Mouse (Mus musculus) forebrain, embryonic 12.5 days (tissue): ENCODE results near the gene Tomm20l. TPM values are rescaled to one million over a fixed set of nuclear protein-coding genes. Genes with fewer than 3 reads are reported as not detected.

Source experiments
- ATAC-seq: fragments of 200-750 bp; cut with Nextera tagmentation; 2 replicates; pipeline ENCODE4 v1.8.0; 2017; ENCODE audit warnings: moderate TSS enrichment; ENCODE audit not compliant: low FRiP score
- H3K27ac ChIP-seq: fragments of 300-500 bp; sonication (generic); 2 replicates; pipeline ENCODE4 v1.5.1; 2016; ENCODE audit warnings: mild to moderate bottlenecking
- H3K27me3 ChIP-seq: fragments of 300-500 bp; sonication (generic); 2 replicates; pipeline ENCODE4 v1.6.1; 2016; ENCODE audit warnings: mild to moderate bottlenecking
- H3K36me3 ChIP-seq: fragments of 300-500 bp; sonication (generic); replicated peaks from 2 replicates; pipeline ENCODE4 v1.6.1; 2016; ENCODE audit warnings: mild to moderate bottlenecking
- H3K4me1 ChIP-seq: fragments of 300-500 bp; sonication (generic); 2 replicates; pipeline ENCODE4 v1.6.1; 2016
- H3K4me2 ChIP-seq: fragments of 300-500 bp; sonication (generic); 2 replicates; pipeline ENCODE4 v1.6.1; 2016; ENCODE audit warnings: mild to moderate bottlenecking, moderate library complexity
- H3K4me3 ChIP-seq: fragments of 300-500 bp; sonication (generic); replicated peaks from 2 replicates; pipeline ENCODE4 v1.5.1; 2016; ENCODE audit warnings: mild to moderate bottlenecking
- H3K9ac ChIP-seq: fragments of 300-500 bp; sonication (generic); 2 replicates; pipeline ENCODE4 v1.6.1; 2016; ENCODE audit warnings: mild to moderate bottlenecking
- H3K9me3 ChIP-seq: fragments of 300-500 bp; sonication (generic); 2 replicates; pipeline ENCODE4 v1.6.1; 2016
- WGBS: fragments of 180-500 bp; shearing (Covaris S2); methylation state at CpG from one replicate; pipeline ENCODE4 v1.1.7; 2016; 5-methylcytosine and 5-hydroxymethylcytosine counted together
- polyA plus RNA-seq: library from polyadenylated mRNA; unstranded; fragments of >200 nt; fragmentation: Nextera tagmentation; extraction: Ambion mirVana; gene quantifications from 2 replicates; pipeline ENCODE4 v1.2.1, GENCODE M21; 2016

Gene Tomm20l
- polyA plus RNA-seq, 1 experiment from 2014 or later = not detected

DNA sequence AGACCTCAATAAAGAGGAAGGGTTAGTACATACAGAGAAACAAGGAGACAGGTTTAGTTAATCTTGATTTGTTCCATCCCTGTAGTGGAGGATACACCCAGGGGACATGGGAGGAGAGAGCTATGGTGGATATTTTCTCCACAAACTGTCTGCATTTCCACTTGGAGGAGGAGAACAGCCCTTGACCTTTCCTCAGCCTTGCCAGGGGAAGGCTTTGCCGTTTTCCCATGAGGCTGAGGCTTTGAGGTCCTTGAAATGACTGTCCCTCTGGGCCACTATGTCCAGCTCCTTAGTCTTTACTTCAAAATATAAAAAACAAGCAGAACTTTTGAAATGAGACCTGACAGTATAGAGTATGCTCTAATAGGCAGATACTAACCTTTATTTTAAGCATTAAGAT, 58.7 kb downstream of the Tomm20l start:
- no peak overlapping the region for H3K27ac ChIP-seq
- no peak for ATAC-seq
- no peaks in the 10 kb centered on the region for H3K27me3 ChIP-seq
- no peak overlapping the region for H3K4me2 ChIP-seq
- no peaks in the 10 kb centered on the region for H3K4me1 ChIP-seq
- H3K9me3 ChIP-seq = no peaks in the 10 kb centered on the region
- H3K36me3 ChIP-seq = peaks cover 56% of the 10 kb centered on the region
- no peak overlapping the region for H3K9ac ChIP-seq
- no peak overlapping the region for H3K4me3 ChIP-seq
- WGBS = 74% methylated on average over 1 of the region's 1 CpGs

Other genes with a start within 250 kb of the Tomm20l start
- gene Actr10, start 173.6 kb upstream of the Tomm20l start, polyA plus RNA-seq = 248 and 252 TPM in 2 replicates
- 547 and 562 TPM in 2 replicates for gene Psma3, start 136.8 kb upstream of the Tomm20l start, polyA plus RNA-seq
- gene Arid4a, start 95.4 kb upstream of the Tomm20l start, polyA plus RNA-seq = 41.1 and 41.5 TPM in 2 replicates
- 73.0 and 82.1 TPM in 2 replicates for gene Timm9, start 25.3 kb downstream of the Tomm20l start, polyA plus RNA-seq
- 21.5 and 23.7 TPM in 2 replicates for gene 2700049A03Rik, start 25.4 kb downstream of the Tomm20l start, polyA plus RNA-seq
- 24.7 and 25.5 TPM in 2 replicates for gene Dact1, start 198.5 kb downstream of the Tomm20l start, polyA plus RNA-seq